Mouse (Mus musculus) frontal cortex, postnatal 14 days (tissue): ENCODE data around the gene Erv3.
A peak's percentile ranks its signal among the peaks of the same experiment; 100 is the strongest.
"Not testable (repeated sequence)": the region's sequence is repeated elsewhere in the genome, so short reads cannot be mapped to it uniquely, and the experiment has no call there.

Source experiments
- DNase-seq, 2 experiments: peaks; one replicate each; pipeline ENCODE4 v3.0.0; 2022; ENCODE audit warnings: low spot score in 2 of 2

The Erv3 gene

GRCm38 (mm10) chr2:131864262-131864796 is 4.8 kb upstream of the Erv3 start:
- DNase-seq = no peak

GRCm38 (mm10) chr2:131863472-131863871 is 3.9 kb upstream of the Erv3 start:
- no peak for DNase-seq

DNA sequence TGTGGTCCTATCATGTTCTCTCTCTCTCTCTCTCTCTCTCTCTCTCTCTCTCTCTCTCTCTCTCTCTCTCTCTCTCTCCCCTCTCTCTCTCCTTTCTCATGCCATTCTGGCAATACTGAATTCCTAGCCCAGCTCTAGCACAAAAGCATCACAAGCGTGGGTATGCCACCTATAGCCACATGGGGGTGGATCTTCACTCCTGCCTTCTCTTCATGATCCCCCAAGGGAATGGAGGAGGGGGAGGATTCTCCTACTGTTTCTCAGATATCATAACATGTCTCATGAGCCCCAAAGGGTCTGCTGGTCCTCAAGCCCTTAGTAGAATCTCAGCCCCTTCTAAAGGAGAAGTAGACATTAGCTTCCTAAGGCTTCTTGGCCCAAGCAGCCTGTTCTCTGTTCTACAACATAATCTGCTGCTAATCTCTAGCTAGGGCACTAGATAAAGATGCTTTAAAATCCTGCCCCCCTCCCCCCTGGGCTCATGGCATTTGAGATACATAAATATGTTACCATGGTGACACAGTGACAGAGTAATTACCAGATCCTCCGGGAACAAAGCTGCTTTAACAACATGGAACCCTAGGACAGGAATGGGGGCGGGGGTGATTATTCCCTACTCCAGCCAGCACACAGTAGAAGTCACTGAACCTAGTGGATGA is 3.2 kb upstream of the Erv3 start:
- DNase-seq = no peak

- no peak for DNase-seq
These were observed 1.7 kb downstream of the Erv3 start for GRCm38 (mm10) chr2:131857838-131858237.

DNA sequence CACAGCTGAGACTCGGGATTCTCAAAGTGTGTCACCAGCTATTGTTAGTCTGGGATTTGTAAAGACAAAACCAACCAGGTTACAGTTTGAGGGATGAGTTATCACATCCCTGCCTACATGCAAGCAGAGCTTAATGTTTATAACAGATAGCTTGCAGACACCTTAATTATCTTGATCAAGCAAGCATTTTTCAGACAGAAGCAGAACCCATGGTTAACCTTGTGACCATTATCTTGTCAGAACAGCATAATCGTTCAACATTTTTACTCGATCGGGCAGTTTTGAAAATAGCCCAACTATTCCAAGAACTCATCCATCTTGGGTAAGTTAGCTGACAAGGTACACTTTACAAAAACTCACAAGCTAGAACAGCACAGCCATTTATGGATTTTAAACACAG is 5.8 kb downstream of the Erv3 start:
- DNase-seq = no peak

DNA sequence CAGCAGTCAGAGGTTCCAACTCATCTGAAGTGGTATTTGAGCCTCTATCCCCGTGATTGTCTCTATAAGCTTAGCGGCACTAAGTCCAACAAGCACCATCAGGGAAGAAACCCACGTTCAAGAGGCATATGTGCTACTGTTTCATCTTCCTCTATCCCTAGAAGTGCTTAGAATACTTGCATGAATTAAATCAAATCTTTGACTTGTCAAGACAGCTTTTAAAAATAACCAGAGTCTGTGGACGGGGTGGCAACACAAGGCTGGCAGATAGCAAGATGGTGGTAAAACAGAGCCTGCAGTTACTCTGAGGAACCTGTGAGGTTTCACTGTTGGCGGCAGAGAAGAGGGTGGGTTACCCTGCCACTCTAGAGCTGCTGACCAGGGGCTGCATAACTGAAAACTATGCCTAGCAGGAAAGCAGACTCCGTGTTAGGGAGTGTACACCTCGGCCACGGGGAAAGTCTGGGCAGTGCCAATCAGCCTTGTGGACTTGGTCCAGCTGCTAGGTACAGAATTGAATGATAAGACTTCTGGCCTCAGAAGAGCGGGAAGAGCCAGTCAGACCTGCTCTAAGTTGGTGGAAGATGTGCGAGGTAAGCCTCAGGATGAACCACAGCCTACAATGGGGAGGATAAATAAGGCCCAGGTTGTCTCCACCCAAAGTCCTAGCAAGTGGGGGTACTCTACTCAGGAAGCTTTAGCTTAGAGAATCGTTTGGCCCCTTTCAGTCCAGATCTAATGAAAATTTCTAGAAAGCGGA is 8.0 kb downstream of the Erv3 start:
- DNase-seq = no peak

GRCm38 (mm10) chr2:131850047-131850446 is 9.5 kb downstream of the Erv3 start:
- DNase-seq = no peak

- peak; percentile 48 to 66 for DNase-seq
These were observed 11.8 kb downstream of the Erv3 start for GRCm38 (mm10) chr2:131847501-131848359.

- no peak for DNase-seq
These were observed 12.7 kb downstream of the Erv3 start for GRCm38 (mm10) chr2:131846811-131847210.

- DNase-seq = no peak
These were observed 13.3 kb downstream of the Erv3 start for GRCm38 (mm10) chr2:131846132-131846710.

DNA sequence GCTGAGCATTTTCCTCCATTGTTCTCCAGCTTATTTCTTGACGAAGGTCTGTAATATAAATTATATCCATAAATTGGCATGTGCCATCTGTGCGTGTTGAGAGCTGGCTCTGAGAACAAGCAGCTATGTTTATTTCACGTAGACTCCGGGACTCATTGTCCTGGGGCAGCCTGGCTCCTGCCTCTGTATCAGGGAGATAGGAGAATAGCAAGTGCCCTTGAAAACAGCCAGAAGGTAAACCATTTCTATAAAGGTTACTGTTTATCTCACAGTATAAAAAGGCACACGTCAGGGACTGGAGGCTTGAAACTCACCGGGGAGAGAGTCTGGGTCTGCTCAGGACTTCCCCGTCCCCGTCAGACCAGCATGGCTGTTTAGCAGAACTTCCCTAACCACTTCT is 13.9 kb downstream of the Erv3 start:
- no peak for DNase-seq

DNA sequence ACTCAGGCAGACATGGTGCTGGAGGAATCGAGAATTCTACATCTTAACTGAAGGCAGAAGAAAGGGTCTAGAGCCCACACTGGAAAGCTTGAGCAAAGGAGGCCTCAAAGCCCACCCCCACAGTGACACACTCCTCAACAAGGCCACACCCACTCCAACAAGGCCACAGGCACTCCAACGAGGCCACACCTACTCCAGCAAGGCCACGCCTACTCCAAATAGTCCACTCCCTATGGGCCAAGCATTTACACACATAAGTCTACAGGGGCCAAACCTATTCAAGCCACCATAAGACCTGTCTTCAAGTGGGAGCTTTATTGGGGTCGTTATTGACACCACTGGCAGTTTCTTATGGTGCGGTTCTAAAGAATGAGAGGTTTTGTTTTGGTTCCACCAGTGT is 17.0 kb downstream of the Erv3 start:
- no peak for DNase-seq

GRCm38 (mm10) chr2:131841321-131841693 is 18.2 kb downstream of the Erv3 start:
- no peak for DNase-seq

DNA sequence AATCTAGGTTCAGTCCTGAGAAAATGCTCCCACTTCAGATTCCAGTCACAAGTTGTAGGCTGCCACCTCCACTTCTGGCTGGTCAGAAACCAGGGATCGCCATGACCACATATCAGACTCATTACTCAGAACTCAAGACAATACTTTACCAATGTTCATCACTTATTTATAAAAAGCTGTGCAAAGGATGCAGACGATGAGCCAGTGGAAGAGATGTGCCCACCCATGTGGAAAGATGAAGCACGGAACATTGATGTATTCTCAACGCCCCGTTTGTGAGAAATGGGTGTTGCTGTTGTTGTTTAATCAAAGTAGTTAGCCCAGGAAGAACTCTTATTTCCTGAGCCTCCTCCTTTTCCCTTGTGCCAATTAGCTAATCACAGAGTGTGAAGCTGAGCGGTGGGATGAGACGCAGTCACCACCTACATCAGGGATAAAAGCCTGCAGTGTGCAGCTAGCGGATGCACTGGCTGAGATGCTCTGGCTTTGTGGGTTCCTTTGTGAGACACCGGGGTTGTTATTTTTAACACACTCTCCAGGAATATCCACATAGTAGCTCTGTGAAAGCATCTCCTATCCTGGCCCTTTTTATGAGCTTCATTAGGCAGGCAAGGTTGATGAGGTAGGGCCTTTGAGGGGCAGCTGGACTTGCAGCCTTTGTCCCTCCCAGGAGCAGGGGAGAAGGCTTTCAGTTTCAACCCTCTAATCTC is 18.8 kb downstream of the Erv3 start:
- DNase-seq = no peak

DNA sequence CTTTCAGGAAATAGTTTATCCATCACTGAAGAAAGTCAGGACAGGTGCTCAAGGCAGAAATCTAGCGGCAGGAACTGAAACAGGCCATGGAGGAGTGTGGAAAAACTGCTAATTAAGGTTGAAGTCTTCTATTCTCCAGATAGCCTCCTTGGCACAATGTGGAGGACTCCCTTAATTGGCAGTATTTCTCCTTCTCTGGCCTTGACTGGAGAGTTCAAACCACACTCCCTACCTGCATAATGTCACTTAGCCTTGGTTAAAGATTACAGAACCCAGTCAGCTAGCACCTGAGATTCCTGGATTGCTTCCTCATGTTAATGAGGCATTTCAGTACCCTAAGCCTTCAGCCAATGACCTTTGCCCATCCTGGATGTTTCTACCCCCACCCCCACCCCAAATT is 25.3 kb downstream of the Erv3 start:
- no peak for DNase-seq

- no peak for DNase-seq
These were observed 27.7 kb downstream of the Erv3 start for GRCm38 (mm10) chr2:131831861-131832260.

GRCm38 (mm10) chr2:131830945-131831344 is 28.6 kb downstream of the Erv3 start:
- not testable (repeated sequence) for DNase-seq

- peak; percentile 44 to 67 for DNase-seq
These were observed 31.3 kb downstream of the Erv3 start for GRCm38 (mm10) chr2:131827999-131828975.

DNA sequence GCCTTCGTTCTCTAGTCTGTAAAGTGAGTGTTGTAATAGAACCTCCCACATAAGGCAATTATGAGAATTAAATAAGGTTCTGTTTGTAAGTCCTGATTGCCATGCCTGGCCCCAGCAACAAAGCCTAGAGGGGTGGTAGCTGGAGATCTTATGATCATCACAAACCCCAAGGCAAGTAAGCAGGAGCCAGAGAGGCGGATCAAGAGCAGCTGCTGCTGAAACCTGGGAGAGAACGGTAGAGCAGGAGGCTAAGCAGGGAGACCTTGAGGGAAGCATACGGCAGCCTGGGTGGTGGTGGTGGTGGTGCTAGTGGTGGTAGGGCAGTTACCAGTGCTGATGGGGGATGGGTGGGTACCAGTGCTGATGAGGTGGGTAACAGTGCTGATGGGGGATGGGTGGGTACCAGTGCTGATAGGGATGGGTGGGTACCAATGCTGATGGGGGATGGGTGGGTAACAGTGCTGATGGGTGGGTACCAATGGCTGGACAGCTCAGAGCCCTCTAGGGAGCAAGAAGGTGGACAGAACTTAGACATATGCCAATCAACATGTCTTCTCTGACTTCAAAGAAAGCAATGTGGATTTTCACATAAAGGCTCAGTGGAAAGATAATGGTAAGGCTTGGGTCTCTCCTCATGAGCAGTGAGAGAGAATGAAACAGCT is 32.4 kb downstream of the Erv3 start:
- no peak for DNase-seq

DNA sequence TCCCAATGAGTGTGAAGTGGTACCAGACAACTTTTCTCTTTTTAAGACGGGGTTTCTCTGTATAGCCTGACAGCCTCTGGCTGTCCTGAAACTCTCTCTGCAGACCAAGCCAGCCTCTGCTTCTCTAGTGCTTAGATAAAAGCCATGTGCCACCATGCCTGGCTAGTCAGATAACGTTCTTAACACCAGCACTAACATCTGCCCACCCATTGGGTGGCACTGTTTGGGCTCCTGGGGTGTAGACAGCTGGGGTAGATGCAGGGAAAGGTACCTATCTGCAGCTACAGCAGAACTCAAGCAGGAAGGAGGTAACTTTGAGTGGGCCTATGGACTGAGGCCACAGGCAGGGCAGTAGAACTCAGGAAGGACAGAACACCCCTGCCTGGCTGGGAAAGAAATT is 34.0 kb downstream of the Erv3 start:
- no peak for DNase-seq
